Mouse (Mus musculus) cerebellum, adult 11-12 months (tissue): ENCODE measurements around the gene Samd13.

Source experiments
- DNase-seq: peaks from one replicate; pipeline ENCODE4 v3.0.0; 2022

The Samd13 gene

DNA sequence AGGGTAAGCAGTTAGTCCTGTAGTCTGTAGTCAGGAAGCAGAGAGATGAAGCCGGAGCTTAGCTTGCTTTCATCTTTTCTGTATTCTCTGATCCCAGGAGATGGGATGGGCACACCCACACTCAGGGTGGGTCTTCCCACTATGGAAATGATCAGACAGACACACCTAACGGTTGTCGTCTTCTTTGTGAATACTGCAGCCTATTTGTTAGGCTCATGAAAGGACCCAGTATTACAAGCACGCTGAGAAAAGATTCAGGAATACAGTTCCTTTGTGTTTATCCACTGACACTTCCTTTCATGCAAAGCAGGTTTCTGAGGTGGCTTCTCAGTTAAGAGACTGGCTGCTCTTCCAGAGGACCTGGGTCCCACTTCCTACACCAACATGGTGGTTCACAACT, 74.1 kb downstream of the Samd13 start:
- no peak for DNase-seq

DNA sequence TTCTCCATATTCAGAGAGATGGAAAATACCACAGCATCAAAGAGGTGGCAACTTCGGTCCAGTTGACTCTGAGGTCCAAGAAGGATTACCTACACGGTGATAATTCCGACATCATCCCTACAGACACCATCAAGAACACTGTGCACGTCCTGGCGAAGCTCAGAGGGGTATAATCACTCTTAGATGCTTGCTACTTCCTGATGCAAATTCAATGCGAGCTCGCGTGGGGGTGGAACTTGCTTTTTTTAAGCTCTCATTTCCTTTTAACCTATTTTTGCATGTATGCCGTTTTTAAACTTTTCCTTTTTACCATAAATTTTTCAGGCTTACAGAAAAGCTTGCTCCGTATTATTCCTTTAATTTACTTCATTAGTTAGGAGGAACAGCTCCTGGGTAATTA, 75.1 kb downstream of the Samd13 start:
- DNase-seq, result no peak

DNA sequence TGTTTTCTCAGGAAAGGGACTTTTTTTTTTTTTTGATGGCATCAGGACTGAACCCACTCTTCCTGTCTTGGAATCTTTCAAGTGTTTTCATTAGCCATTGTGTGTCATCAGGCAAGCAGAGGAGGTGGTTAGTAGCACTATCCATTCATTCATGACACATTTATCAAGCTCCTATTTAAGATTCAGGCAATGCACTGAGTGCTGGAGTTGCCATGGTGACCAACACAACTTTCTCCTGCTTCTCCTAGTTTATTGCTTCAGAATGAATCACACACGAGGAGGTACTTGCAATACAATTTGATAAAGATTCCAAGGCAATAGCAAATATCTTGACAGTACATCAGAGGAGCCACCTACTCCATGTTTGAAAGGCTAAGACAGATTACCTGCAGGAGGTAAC, 78.0 kb downstream of the Samd13 start:
- no peak for DNase-seq

DNA sequence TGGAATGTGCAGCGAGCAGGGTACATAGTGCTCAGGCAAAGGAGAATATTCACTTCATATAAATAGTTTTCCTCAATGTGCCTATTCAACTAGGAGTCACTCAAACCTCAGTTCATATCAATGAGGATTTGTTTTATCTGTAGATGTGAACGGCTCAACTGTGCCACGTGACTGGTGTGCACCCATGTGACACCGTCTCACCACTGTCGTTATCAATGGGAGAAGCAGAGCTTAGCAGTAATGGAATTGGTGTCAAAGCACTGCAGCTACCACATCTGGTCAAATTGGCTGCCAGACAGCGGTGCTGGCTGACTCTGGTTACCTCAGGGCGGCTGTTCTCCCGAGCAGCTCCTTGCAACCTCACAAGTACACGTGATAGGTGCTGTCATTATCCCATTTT, 80.7 kb downstream of the Samd13 start:
- DNase-seq, result no peak

DNA sequence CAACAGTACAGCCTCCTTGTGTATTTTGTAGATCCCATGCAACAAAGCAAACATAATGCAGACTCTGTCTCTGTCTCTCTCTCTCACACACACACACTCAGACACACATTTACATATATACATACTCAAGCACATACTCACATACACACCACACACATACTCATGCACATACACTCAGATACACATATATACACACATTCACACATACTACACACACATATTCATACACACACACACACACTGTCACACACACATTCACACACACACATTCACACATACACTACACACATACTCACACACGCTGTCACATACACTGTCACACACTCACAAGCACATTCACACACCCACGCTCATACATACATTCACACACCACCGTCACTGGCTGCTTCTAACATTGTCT, 82.9 kb downstream of the Samd13 start:
- DNase-seq, result no peak

DNA sequence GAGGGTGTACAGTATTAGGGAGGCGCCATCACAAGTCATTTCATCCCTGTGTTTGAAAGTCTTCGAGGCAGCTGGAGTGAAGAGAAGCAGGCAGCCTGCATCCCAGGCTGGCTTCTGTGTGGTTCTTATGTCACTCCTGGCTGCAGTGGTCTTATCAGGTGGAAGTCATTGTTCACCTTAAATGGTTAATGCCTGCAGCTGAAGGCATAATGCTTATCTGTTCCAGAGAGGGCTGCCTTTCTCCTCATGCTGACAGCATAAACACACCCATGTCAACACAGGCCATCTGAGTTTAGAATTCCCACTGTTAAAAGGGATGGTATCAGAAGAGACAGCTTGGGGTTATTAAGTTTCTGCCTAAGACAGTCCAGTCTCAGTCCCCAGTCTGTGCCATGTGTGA, 84.2 kb downstream of the Samd13 start:
- no peak for DNase-seq

DNA sequence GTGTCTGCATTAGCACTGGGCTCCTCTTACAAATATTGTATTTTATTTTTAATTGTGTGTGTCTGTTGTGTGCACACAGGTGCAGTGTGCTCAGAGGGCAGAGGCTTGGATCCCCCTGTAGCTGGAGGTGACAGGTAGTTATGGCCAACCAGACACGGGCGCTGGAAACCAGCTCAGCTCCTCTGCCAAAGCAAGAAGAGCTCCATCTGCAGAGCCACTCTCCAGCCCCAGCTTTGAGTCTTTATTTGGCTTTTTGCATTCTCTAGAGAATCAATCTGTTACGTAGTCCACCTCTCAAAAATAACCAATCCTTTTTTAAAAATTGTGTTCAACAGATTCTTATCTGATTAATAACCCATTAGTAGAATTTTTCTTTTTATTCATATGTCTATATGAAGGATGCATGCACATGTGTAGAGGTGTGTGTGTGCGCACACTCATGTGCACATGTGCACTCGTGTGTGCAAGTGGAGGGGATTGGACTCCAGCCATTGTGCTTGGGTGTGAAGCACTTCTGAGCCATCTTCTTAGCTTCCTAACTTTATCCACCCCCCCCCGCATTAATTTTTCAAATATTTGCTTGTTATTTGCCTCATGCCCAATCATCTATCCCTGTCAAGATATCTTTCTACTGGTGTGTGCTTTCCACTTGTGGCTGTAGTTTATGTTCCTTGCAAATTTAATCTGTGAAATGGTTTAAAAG, 86.0 kb downstream of the Samd13 start:
- no peak for DNase-seq

DNA sequence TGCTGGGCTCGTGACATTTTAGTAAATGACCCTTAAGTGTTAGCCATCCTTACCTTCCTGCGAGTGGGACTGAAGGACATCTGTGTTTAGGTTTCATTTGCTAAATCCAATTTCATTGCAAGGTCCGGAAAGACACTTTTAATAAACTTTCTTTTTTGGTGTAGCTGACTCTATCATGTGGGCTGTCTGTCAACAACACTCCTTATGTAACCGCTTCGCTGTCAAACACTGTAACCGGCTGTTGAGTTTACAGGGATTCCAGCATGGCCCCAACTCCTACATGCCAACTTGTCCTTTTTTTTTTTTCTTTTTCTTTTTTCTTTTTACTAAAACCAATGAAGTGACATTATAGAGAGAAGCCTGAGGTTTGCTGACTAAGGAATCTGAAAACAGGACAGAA, 87.0 kb downstream of the Samd13 start:
- DNase-seq, result no peak

DNA sequence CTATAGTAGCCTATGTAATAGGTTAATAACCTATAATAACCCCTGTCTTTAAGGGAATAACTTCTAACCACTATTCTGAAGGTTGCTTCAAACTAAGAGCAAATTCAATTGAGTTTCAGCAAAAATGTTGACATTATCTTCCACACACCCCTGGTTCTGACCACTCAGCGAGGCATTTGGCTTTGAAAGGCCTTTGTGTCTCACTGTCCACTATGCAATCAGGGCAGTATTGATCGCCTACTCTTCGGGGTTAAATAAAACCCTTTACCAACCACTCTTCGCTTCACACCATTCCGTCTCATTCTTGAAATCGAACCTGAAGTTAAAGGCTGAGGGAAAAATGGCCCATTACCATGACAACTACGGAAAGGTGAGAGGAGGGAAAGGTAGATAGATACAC, 88.5 kb downstream of the Samd13 start:
- no peak for DNase-seq

DNA sequence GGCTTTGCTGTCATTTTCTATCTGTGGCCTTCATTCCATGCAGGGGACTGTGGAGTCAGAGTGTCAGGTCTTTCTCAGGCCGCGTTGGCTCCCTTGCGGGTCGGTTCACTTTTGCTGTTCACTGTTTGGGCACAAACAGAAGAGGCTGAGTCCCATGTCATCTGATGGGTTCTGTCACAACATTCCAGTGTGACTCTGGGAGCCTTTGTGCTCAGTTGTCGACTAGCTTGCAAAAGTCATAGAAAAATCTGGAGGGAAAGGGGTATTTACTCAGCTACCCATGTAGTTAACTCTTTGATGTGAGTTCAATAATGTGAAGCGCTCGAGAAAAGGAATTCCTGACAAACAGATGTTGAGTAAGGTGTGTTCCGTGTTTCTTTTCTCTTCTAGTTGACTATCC, 89.0 kb downstream of the Samd13 start:
- DNase-seq, result no peak

DNA sequence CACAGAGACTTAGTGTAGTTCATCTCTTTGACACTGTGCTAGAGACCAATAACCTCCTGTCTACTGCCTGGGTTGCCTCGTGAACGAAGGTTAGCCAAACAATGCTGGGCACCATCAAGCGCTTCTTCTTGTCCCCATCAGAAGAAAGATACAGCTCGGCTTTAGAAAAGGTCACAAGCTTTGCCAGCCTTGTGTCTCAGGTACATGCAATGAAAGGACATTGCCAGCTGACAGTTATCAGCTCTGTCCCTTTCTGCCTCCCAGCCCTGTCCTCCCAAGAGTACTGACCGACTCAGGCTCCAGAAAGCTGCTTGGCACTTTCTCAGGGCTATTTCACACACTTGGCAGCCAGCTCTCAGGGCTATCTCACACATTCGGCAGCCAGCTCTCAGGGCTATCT, 90.0 kb downstream of the Samd13 start:
- DNase-seq, result no peak
